Mouse (Mus musculus): ENCODE measurements around the gene Prkra. TPM values are rescaled to one million over a fixed set of nuclear protein-coding genes. Genes with fewer than 3 reads are reported as not detected.

The Prkra gene
- polyA plus RNA-seq, 1 experiment = 25.6 TPM

DNA sequence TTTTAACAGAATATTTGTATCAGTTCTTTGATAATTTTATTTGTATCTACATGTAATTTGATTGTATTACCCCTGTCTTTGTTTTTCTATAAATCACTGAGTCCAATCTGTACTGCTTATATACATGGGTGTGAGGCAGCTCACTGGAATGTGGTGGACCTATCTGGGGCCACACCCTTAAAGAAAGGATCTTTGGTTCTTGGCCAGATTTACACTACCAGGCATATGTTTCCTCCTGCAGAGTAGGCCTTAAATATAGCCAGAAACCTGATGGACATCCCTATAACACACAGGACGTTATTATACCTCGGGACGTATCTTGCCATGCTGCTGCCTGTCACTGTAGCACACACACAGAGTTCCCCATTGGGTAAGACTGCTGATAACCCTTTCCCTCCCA is 35.8 kb downstream of the Prkra start:
- TF ChIP-seq EP300 (IDR thresholded peaks at IDR 0.05; ENCODE audit: insufficient read depth, low read depth, low read length) (no peak), CTCF (IDR thresholded peaks at IDR 0.05; ENCODE audit: low read depth, low read length) (no peak), POLR2A (IDR thresholded peaks at IDR 0.05; ENCODE audit: insufficient read depth, low read length) (no peak)
- Histone ChIP-seq H3K9ac (ENCODE audit: low read depth, poor library complexity, severe bottlenecking) (no peak overlapping the region), H3K27ac (ENCODE audit: insufficient read depth, low read length) (no peak overlapping the region), H3K9me3 (replicated peaks; ENCODE audit: control insufficient read depth, insufficient read depth, low read length, poor library complexity, severe bottlenecking) (no peaks in the 10 kb centered on the region), H3K4me1 (ENCODE audit: control insufficient read depth, insufficient read depth, low read length) (no peaks in the 10 kb centered on the region), H3K36me3 (ENCODE audit: control insufficient read depth, insufficient read depth, low read length, poor library complexity, severe bottlenecking) (no peaks in the 10 kb centered on the region), H3K27me3 (ENCODE audit: control insufficient read depth, insufficient read depth, low read length, poor library complexity, severe bottlenecking) (no peaks in the 10 kb centered on the region), H3K4me3 (ENCODE audit: low read depth, low read length) (no peak overlapping the region)

DNA sequence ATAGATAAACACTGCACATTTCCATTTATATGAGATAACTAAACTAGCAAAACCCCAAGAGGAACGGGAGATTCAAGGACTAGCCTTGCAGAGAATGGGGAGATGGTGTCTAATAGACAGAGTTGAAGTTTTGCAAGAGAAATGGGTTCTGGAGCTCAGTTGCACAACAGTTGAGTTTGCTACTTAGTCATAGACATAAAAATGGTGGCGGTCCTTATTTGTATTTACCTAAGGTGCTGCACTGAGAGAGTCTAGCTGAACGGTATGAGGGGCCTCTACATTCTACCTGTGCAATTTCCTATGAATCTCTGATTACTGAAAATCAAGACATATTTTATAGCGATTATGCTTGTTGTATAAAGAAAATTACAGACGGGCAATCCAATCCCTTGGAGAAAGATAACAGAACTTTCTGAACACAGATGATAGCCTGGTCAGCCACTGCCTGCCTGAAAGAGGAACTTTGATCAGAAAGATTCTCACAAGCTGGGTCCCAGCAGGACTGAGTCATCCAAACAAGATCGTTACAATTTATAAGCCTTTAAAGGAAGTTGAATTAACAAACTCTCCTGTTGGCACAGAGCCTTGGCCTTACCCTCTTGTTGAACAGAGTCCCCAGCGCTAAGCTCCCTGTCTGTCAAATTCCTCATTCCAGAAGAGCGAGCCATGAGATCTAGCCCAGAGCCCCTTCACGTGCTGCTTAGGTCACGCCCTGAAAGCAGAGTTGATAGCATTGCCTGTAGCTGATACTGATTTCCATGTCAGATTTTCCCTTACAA is 37.3 kb downstream of the Prkra start:
- no peaks in the 10 kb centered on the region for H3K27me3 ChIP-seq (ENCODE audit: control insufficient read depth, insufficient read depth, low read length, poor library complexity, severe bottlenecking)
- H3K36me3 ChIP-seq (ENCODE audit: control insufficient read depth, insufficient read depth, low read length, poor library complexity, severe bottlenecking) = no peaks in the 10 kb centered on the region
- H3K4me1 ChIP-seq (ENCODE audit: control insufficient read depth, insufficient read depth, low read length) = no peaks in the 10 kb centered on the region
- H3K9ac ChIP-seq (ENCODE audit: low read depth, poor library complexity, severe bottlenecking) = no peak overlapping the region
- H3K27ac ChIP-seq (ENCODE audit: insufficient read depth, low read length) = no peak overlapping the region
- TF ChIP-seq POLR2A (IDR thresholded peaks at IDR 0.05; ENCODE audit: insufficient read depth, low read length) (no peak), CTCF (IDR thresholded peaks at IDR 0.05; ENCODE audit: low read depth, low read length) (no peak), EP300 (IDR thresholded peaks at IDR 0.05; ENCODE audit: insufficient read depth, low read depth, low read length) (no peak)
- no peak overlapping the region for H3K4me3 ChIP-seq (ENCODE audit: low read depth, low read length)
- no peaks in the 10 kb centered on the region for H3K9me3 ChIP-seq (replicated peaks; ENCODE audit: control insufficient read depth, insufficient read depth, low read length, poor library complexity, severe bottlenecking)

DNA sequence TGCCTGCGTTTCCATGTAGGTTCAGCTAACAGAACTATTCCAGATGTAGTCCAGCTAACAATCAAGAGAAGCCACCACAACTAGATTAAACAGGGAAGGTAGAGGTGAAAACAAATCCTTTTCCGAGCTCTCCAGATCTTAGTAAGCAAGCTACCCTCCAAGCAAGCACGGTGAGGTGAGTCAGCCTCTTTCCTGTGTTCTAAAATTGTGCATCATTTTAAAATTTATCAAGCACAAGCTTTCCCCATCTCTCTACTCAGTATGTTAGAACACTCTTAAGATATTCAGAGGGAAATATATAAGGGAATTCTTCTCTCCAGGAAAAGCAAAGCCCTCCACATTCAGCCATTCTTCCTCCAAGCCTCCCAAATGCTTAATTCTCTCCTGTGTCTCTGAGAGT is 41.1 kb downstream of the Prkra start:
- H3K4me3 ChIP-seq (ENCODE audit: low read depth, low read length) = no peak overlapping the region
- H3K9me3 ChIP-seq (replicated peaks; ENCODE audit: control insufficient read depth, insufficient read depth, low read length, poor library complexity, severe bottlenecking) = no peaks in the 10 kb centered on the region
- H3K36me3 ChIP-seq (ENCODE audit: control insufficient read depth, insufficient read depth, low read length, poor library complexity, severe bottlenecking) = no peaks in the 10 kb centered on the region
- no peaks in the 10 kb centered on the region for H3K27me3 ChIP-seq (ENCODE audit: control insufficient read depth, insufficient read depth, low read length, poor library complexity, severe bottlenecking)
- no peaks in the 10 kb centered on the region for H3K4me1 ChIP-seq (ENCODE audit: control insufficient read depth, insufficient read depth, low read length)
- TF ChIP-seq EP300 (IDR thresholded peaks at IDR 0.05; ENCODE audit: insufficient read depth, low read depth, low read length) (no peak), CTCF (IDR thresholded peaks at IDR 0.05; ENCODE audit: low read depth, low read length) (no peak), POLR2A (IDR thresholded peaks at IDR 0.05; ENCODE audit: insufficient read depth, low read length) (no peak)
- H3K9ac ChIP-seq (ENCODE audit: low read depth, poor library complexity, severe bottlenecking) = no peak overlapping the region
- no peak overlapping the region for H3K27ac ChIP-seq (ENCODE audit: insufficient read depth, low read length)

DNA sequence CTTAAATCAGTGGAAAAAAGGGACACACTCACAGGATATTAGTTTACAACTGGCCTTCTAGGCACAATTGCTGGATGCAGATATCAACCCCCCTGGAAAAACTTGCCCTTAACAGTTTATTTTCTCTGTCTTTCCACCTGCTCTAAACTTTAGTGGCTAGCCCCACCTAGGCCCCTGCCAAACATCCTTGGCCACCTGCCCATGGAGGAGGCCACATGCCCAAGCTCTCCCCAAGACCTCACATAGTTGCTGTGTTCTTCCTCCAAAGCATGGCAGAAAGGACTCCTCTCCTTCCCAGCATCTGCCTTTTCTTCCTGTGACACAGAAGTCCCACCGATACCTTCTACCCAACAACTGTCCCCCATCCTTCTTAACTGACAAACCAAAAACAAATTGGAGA is 45.6 kb downstream of the Prkra start:
- Histone ChIP-seq H3K27me3 (ENCODE audit: control insufficient read depth, insufficient read depth, low read length, poor library complexity, severe bottlenecking) (no peaks in the 10 kb centered on the region; the same call in 1 of the 2 replicates), H3K36me3 (ENCODE audit: control insufficient read depth, insufficient read depth, low read length, poor library complexity, severe bottlenecking) (no peaks in the 10 kb centered on the region), H3K9me3 (replicated peaks; ENCODE audit: control insufficient read depth, insufficient read depth, low read length, poor library complexity, severe bottlenecking) (no peaks in the 10 kb centered on the region), H3K4me1 (ENCODE audit: control insufficient read depth, insufficient read depth, low read length) (no peaks in the 10 kb centered on the region), H3K27ac (ENCODE audit: insufficient read depth, low read length) (no peak overlapping the region), H3K4me3 (ENCODE audit: low read depth, low read length) (no peak overlapping the region), H3K9ac (ENCODE audit: low read depth, poor library complexity, severe bottlenecking) (no peak overlapping the region)
- TF ChIP-seq POLR2A (IDR thresholded peaks at IDR 0.05; ENCODE audit: insufficient read depth, low read length) = no peak
- TF ChIP-seq EP300 (IDR thresholded peaks at IDR 0.05; ENCODE audit: insufficient read depth, low read depth, low read length) = no peak

DNA sequence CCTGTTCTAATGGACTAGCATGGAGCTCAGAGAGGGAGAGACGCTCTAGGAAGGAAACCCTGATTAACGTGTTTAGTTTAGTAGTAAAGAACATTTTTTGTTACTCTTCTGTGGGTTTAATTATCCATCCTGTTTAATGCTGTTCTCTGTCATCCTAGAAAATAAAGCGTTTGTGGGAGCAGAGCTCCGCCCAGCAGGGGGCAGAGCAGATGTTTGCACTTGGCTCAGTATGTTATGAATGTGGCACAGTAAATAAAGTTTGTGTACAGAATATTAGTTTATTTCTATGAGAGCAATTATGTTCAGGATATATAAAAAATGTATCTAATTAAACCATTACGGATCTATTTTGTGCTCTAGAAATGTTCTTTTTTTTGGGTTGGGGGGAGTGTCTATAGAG is 48.6 kb downstream of the Prkra start:
- Histone ChIP-seq H3K4me3 (ENCODE audit: low read depth, low read length) (no peak overlapping the region), H3K27ac (ENCODE audit: insufficient read depth, low read length) (no peak overlapping the region), H3K4me1 (ENCODE audit: control insufficient read depth, insufficient read depth, low read length) (no peaks in the 10 kb centered on the region), H3K9me3 (replicated peaks; ENCODE audit: control insufficient read depth, insufficient read depth, low read length, poor library complexity, severe bottlenecking) (no peaks in the 10 kb centered on the region), H3K36me3 (ENCODE audit: control insufficient read depth, insufficient read depth, low read length, poor library complexity, severe bottlenecking) (no peaks in the 10 kb centered on the region), H3K27me3 (ENCODE audit: control insufficient read depth, insufficient read depth, low read length, poor library complexity, severe bottlenecking) (no peaks in the 10 kb centered on the region; the same call in 1 of the 2 replicates), H3K9ac (ENCODE audit: low read depth, poor library complexity, severe bottlenecking) (no peak overlapping the region)
- TF ChIP-seq POLR2A (IDR thresholded peaks at IDR 0.05; ENCODE audit: insufficient read depth, low read length) = no peak
- peak; percentile 12 for TF ChIP-seq CTCF (IDR thresholded peaks at IDR 0.05; ENCODE audit: low read depth, low read length)

DNA sequence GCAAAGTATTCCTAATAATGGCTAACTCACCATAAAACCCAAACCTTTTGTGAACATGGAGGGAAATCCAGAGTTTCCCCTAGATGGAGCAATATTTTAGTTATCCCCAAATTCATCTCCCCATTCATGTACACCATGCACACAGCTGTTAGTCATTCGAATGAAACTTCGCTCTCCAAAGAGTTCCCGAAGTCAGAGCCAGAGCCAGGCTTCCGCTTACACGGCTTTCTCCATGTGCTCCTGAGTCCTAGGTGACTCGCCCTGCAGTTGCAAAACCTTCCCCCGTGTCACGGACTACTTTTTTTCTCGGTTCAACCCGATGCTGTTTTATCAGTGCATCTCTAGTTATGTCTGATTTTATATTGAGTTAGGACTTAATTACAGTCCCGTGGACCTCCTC is 50.3 kb downstream of the Prkra start:
- Histone ChIP-seq H3K9ac (ENCODE audit: low read depth, poor library complexity, severe bottlenecking) (no peak overlapping the region), H3K4me1 (ENCODE audit: control insufficient read depth, insufficient read depth, low read length) (no peaks in the 10 kb centered on the region), H3K4me3 (ENCODE audit: low read depth, low read length) (no peak overlapping the region), H3K27ac (ENCODE audit: insufficient read depth, low read length) (no peak overlapping the region), H3K36me3 (ENCODE audit: control insufficient read depth, insufficient read depth, low read length, poor library complexity, severe bottlenecking) (no peaks in the 10 kb centered on the region), H3K27me3 (ENCODE audit: control insufficient read depth, insufficient read depth, low read length, poor library complexity, severe bottlenecking) (no peaks in the 10 kb centered on the region; the same call in 1 of the 2 replicates), H3K9me3 (replicated peaks; ENCODE audit: control insufficient read depth, insufficient read depth, low read length, poor library complexity, severe bottlenecking) (no peaks in the 10 kb centered on the region)
- TF ChIP-seq CTCF (IDR thresholded peaks at IDR 0.05; ENCODE audit: low read depth, low read length) = no peak
- no peak for TF ChIP-seq POLR2A (IDR thresholded peaks at IDR 0.05; ENCODE audit: insufficient read depth, low read length)
- TF ChIP-seq EP300 (IDR thresholded peaks at IDR 0.05; ENCODE audit: insufficient read depth, low read depth, low read length) = no peak

All from ES-Bruce4 (cell line).